Mouse (Mus musculus): ENCODE data around the gene B3galt5.
"Not testable (repeated sequence)": the region's sequence is repeated elsewhere in the genome, so short reads cannot be mapped to it uniquely, and the experiment has no call there.

Gene B3galt5

DNA sequence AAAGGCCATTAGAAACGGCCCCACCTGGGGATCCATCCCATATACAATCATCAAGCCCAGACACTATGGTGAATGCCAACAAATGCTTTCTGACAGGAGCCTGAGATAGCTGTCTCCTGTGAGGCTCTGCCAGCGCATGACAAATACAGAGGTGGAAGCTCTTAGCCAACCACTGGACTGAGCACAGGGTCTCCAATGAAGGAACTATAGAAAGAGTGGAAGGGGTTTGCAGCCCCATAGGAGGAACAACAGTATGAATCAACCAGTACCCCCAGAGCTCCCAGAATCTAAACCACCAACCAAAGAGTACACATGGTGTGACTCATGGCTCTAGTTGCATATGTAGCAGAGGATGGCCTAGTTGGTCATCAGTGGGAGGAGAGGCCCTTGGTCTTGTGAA, 36.1 kb downstream of the B3galt5 start:
- no peak for DNase-seq

- no peak for DNase-seq
Observed at GRCm38 (mm10) chr16:96272929-96273619, 37.5 kb downstream of the B3galt5 start.

GRCm38 (mm10) chr16:96276596-96276995, 41.0 kb downstream of the B3galt5 start:
- DNase-seq = no peak

DNA sequence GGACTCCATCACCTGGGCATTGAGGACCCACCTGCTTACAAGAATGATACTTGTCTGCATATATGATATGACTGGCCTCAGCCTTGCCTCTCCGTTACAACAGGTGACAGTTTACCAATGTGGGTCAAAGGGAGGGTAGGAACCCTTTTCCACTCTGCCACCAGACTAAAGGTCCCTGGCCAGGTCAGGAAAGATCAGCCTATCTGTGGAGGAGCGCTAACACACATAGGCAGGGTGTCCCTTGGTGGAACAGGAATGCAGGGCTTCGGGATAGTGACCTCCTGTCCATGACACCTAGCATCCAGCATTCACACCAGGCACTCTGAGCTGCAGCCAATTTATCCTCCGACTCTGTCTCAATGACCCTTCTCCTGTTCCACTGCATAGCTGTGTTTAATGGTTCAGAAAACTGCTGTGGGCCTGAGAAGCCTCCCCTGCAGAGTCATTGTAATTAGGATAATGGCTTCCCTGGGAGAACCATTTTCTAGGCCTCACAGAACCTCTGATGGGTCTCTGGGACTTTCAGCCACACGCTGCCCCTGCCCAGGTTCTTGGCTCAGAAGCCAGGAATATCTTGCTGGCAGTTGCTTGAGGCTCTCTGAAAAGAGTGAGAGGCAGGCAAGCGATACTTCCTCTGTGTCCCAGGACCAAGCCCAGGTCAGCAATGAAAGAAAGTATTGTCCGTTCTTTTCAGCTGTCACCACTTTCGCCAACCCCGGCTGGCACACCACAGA, 43.1 kb downstream of the B3galt5 start:
- no peak for DNase-seq

DNA sequence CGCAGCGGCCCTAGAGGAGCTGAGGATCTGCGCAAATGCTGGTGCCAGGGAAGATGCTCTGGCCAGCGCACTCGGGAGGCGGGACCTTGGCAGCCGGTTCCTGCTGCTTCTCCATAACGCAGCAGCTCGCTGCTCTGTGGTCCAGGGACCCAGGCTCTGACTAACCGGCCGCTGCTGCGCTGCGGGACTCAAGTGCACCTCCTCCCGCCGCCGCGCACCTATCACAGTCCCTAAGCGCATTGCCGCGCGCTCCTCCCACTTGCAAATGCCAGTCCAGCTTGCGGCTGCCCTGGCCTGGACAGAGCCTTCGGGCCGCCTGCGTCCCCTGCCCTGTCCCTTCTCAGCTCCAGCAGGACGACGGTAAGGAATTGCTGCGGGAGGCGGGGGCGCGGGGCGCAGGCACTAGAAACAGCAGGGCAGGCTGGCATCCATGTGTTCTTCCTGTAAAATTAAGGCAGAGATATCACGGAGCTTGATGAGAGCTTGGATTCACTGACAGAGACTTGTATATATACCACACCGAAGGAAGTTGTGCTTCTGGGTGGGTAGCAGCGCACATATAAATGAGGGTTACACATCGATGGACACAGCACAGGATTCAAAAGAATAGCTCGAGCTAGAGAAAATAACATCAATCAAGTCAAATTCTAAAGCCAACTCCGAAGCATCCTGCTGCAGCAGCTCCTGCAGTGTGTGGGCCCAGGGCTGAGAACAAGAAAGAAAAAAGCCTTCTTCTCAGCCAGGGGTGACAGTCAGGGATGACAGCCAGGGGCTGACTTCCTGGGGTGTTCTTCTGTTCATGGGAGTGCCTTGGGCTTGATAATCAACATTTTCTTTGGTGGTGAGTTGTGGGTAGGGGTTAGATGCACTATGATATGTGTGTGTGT, 45.4 kb downstream of the B3galt5 start:
- peak; percentile 59 for DNase-seq

GRCm38 (mm10) chr16:96282566-96282965, 47.0 kb downstream of the B3galt5 start:
- DNase-seq = no peak

DNA sequence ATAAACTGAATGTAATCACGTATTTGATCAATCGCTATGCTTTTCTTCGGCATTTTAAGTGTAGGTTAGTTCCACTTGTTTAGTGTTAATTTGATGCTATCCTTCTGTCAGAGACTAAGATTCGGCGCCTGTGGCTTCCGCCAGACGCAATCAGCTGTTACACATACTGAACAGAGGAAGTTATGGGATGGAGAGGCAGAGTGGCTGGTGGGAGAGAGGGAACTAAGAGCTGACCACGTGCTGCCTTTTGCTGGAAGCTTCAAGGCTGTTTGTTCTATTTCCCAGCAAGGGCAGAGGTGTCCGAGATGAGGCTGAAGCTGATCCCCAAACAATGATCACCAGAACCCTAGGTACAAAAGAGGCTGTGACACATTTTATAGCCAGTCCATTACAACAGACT, 56.3 kb downstream of the B3galt5 start:
- no peak for DNase-seq

- DNase-seq = no peak
Observed at GRCm38 (mm10) chr16:96292530-96293173, 57.1 kb downstream of the B3galt5 start.

DNA sequence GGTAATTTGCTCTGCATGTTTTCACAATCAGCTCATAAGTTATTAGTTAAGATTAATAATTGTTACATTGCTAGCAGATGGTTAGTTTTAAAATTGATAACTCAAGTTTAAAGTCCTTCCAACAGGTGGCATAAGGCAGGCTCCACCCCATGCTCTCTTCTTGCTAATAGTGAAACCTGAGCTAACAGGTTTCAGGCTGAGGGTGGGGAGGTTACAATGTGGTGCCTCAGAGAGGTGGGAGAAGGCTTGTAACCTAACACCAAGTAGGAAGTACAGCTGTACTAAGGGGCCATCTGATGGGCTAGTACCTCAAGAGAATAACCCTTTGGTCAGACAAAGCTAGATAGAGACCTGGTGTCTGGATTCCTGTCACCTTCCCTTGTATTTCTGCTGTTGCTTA, 62.5 kb downstream of the B3galt5 start:
- no peak for DNase-seq

- DNase-seq = no peak
Observed at GRCm38 (mm10) chr16:96298574-96298973, 63.0 kb downstream of the B3galt5 start.

- no peak for DNase-seq
Observed at GRCm38 (mm10) chr16:96303356-96303755, 67.8 kb downstream of the B3galt5 start.

DNA sequence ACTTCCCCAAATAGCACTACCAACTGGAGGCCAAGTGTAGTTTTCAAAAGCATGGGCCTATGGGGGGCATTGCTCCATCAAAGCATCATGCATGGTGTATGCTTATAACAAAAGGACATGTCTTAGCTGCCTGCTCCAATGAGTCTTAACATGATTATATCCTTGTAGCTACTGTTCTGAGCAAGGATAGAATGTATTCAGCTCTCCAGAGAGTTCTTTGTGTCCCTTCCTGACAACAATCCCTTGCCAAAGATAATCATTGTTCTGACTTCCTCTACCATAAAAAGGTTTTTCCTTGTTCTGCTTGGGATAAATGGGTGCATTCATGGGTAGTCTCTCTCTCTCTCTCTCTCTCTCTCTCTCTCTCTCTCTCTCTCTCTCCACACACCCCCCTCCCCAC, 68.8 kb downstream of the B3galt5 start:
- no peak for DNase-seq

- DNase-seq = no peak
Observed at GRCm38 (mm10) chr16:96306905-96307304, 71.3 kb downstream of the B3galt5 start.

- no peak for DNase-seq
Observed at GRCm38 (mm10) chr16:96317803-96318202, 82.2 kb downstream of the B3galt5 start.

GRCm38 (mm10) chr16:96322739-96323138, 87.1 kb downstream of the B3galt5 start:
- no peak for DNase-seq

- DNase-seq = no peak
Observed at GRCm38 (mm10) chr16:96323166-96323565, 87.6 kb downstream of the B3galt5 start.

DNA sequence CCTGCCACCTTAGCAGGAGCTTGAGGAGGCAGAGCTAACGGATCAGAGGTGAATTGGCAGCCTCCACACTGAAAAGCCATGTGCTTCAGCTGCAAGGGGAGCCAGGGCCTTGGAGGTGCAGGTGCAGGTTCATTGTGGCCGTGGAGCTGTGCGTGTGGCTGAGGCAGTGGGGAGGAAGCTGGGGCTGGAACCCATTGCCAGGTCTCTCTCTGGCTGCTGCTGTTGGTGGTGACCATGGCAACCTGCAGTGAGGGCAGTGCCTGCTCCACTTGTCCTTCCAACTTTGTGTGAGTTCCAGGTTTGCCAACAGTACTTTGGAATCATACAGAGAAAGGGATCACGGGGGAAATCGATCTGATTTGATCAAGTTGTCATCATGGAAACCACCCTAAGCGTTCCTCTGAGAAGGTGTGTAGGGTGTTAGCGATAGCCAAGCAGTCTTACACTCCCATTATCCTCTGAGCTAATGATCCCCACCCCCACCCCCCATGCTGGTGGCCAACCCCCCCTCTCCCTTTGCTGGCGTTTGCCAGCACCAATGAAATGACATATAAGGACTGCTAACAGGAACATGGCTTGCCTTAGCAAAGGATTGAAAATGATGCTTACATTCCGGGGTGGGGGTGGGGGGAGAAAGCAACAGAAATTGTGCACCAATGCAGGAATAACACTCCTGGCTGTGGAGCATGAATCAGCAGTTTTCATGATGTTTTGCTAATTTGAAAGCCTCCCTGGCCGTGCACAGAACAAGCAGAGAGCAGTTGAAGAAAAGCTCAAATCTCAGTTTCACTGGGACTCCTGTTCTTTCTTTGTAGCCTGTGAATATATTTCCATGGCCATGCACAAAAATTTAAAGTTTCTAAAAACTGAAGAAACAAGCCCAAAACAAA, 90.8 kb downstream of the B3galt5 start:
- peak; percentile 20 for DNase-seq

GRCm38 (mm10) chr16:96327251-96327650, 91.7 kb downstream of the B3galt5 start:
- DNase-seq = not testable (repeated sequence)

- no peak for DNase-seq
Observed at GRCm38 (mm10) chr16:96339570-96339969, 104.0 kb downstream of the B3galt5 start.

- peak; percentile 55 for DNase-seq
Observed at GRCm38 (mm10) chr16:96341269-96341668, 105.7 kb downstream of the B3galt5 start.

DNA sequence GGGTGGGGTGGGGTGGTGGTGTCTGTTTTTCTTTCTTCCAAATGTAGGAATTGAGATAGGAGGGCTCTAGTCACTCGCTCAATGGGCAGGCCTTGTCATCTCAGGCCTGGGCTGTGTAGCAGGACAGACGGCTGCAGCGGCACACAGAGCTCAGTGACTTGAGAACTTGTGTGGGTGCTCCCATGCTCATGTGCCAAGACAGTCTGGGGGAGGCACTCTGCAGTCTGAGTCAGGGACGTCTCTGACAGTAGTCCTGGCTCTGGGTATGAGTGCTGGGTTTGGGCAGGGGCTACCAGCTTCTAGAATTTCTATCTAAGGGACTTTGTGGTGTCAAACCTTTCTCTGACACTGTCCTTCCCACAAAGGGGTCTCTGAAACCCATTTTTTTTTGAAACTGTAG, 106.3 kb downstream of the B3galt5 start:
- no peak for DNase-seq

- DNase-seq = peak; percentile 91
Observed at GRCm38 (mm10) chr16:96345117-96345516, 109.5 kb downstream of the B3galt5 start.

Measured in right cerebral cortex, postnatal 14 days (tissue).